Mouse (Mus musculus): ENCODE measurements around the gene Fbxw7. TPM values are rescaled to one million over a fixed set of nuclear protein-coding genes. Genes with fewer than 3 reads are reported as not detected.

Gene Fbxw7
- polyA plus RNA-seq, 1 experiment from 2014 or later, result 7.8 TPM

- no peaks in the 10 kb centered on the region; the same call in 1 of the 2 replicates for H3K4me1 ChIP-seq (ENCODE audit: control insufficient read depth, insufficient read depth, low read length)
- ATAC-seq, result no peak
- no peak overlapping the region for H3K4me3 ChIP-seq (ENCODE audit: low read length)
- no peaks in the 10 kb centered on the region for H3K9me3 ChIP-seq (ENCODE audit: control insufficient read depth, low read length)
- no peak overlapping the region for H3K9ac ChIP-seq (ENCODE audit: low read depth, low read length)
- WGBS, result 72% methylated on average over 8 of the region's 8 CpGs
- H3K27ac ChIP-seq (ENCODE audit: low read length), result no peak overlapping the region
- H3K36me3 ChIP-seq (ENCODE audit: control insufficient read depth, insufficient read depth, low read length), result no peaks in the 10 kb centered on the region
- H3K4me2 ChIP-seq (ENCODE audit: low read depth, low read length), result no peak overlapping the region
- H3K27me3 ChIP-seq (replicated peaks; ENCODE audit: control insufficient read depth, insufficient read depth, low read length), result no peaks in the 10 kb centered on the region
Measured at GRCm38 (mm10) chr3:84927168-84927794, 112.2 kb downstream of the Fbxw7 start.

GRCm38 (mm10) chr3:84927901-84928300 is 112.8 kb downstream of the Fbxw7 start:
- Histone ChIP-seq H3K9me3 (ENCODE audit: control insufficient read depth, low read length) (no peaks in the 10 kb centered on the region), H3K27ac (ENCODE audit: low read length) (no peak overlapping the region), H3K9ac (ENCODE audit: low read depth, low read length) (no peak overlapping the region), H3K27me3 (replicated peaks; ENCODE audit: control insufficient read depth, insufficient read depth, low read length) (no peaks in the 10 kb centered on the region), H3K4me3 (ENCODE audit: low read length) (no peak overlapping the region), H3K4me1 (ENCODE audit: control insufficient read depth, insufficient read depth, low read length) (no peaks in the 10 kb centered on the region; the same call in 1 of the 2 replicates), H3K4me2 (ENCODE audit: low read depth, low read length) (no peak overlapping the region), H3K36me3 (ENCODE audit: control insufficient read depth, insufficient read depth, low read length) (no peaks in the 10 kb centered on the region)
- ATAC-seq, result no peak
- 86% methylated on average over 2 of the region's 2 CpGs for WGBS

- WGBS, result 87% methylated on average over 3 of the region's 3 CpGs
- H3K4me3 ChIP-seq (ENCODE audit: low read length), result no peak overlapping the region
- H3K4me1 ChIP-seq (ENCODE audit: control insufficient read depth, insufficient read depth, low read length), result no peaks in the 10 kb centered on the region; the same call in 1 of the 2 replicates
- H3K9me3 ChIP-seq (ENCODE audit: control insufficient read depth, low read length), result no peaks in the 10 kb centered on the region
- no peak overlapping the region for H3K27ac ChIP-seq (ENCODE audit: low read length)
- ATAC-seq, result no peak
- no peak overlapping the region for H3K4me2 ChIP-seq (ENCODE audit: low read depth, low read length)
- H3K27me3 ChIP-seq (replicated peaks; ENCODE audit: control insufficient read depth, insufficient read depth, low read length), result no peaks in the 10 kb centered on the region
- no peak overlapping the region for H3K9ac ChIP-seq (ENCODE audit: low read depth, low read length)
- no peaks in the 10 kb centered on the region for H3K36me3 ChIP-seq (ENCODE audit: control insufficient read depth, insufficient read depth, low read length)
Measured at GRCm38 (mm10) chr3:84929171-84929570, 114.1 kb downstream of the Fbxw7 start.

- H3K4me2 ChIP-seq (ENCODE audit: low read depth, low read length), result no peak overlapping the region
- no peak overlapping the region for H3K9ac ChIP-seq (ENCODE audit: low read depth, low read length)
- H3K9me3 ChIP-seq (ENCODE audit: control insufficient read depth, low read length), result no peaks in the 10 kb centered on the region
- ATAC-seq, result no peak
- H3K4me1 ChIP-seq (ENCODE audit: control insufficient read depth, insufficient read depth, low read length), result no peaks in the 10 kb centered on the region; the same call in 1 of the 2 replicates
- no peaks in the 10 kb centered on the region for H3K36me3 ChIP-seq (ENCODE audit: control insufficient read depth, insufficient read depth, low read length)
- no peak overlapping the region for H3K27ac ChIP-seq (ENCODE audit: low read length)
- no peaks in the 10 kb centered on the region for H3K27me3 ChIP-seq (replicated peaks; ENCODE audit: control insufficient read depth, insufficient read depth, low read length)
- 81% methylated on average over 3 of the region's 3 CpGs for WGBS
- no peak overlapping the region for H3K4me3 ChIP-seq (ENCODE audit: low read length)
Measured at GRCm38 (mm10) chr3:84930683-84931082, 115.6 kb downstream of the Fbxw7 start.

- H3K4me2 ChIP-seq (ENCODE audit: low read depth, low read length), result no peak overlapping the region
- 75% methylated on average over 1 of the region's 1 CpGs for WGBS
- no peaks in the 10 kb centered on the region for H3K36me3 ChIP-seq (ENCODE audit: control insufficient read depth, insufficient read depth, low read length)
- H3K27me3 ChIP-seq (replicated peaks; ENCODE audit: control insufficient read depth, insufficient read depth, low read length), result no peaks in the 10 kb centered on the region
- H3K9ac ChIP-seq (ENCODE audit: low read depth, low read length), result no peak overlapping the region
- H3K9me3 ChIP-seq (ENCODE audit: control insufficient read depth, low read length), result no peaks in the 10 kb centered on the region
- ATAC-seq, result no peak
- H3K4me3 ChIP-seq (ENCODE audit: low read length), result no peak overlapping the region
- H3K4me1 ChIP-seq (ENCODE audit: control insufficient read depth, insufficient read depth, low read length), result no peaks in the 10 kb centered on the region
- no peak overlapping the region for H3K27ac ChIP-seq (ENCODE audit: low read length)
Measured at GRCm38 (mm10) chr3:84935729-84936128, 120.7 kb downstream of the Fbxw7 start.

- no peaks in the 10 kb centered on the region for H3K36me3 ChIP-seq (ENCODE audit: control insufficient read depth, insufficient read depth, low read length)
- H3K4me3 ChIP-seq (ENCODE audit: low read length), result no peak overlapping the region
- H3K27me3 ChIP-seq (replicated peaks; ENCODE audit: control insufficient read depth, insufficient read depth, low read length), result no peaks in the 10 kb centered on the region
- no peak overlapping the region for H3K27ac ChIP-seq (ENCODE audit: low read length)
- H3K4me2 ChIP-seq (ENCODE audit: low read depth, low read length), result no peak overlapping the region
- whole genome bisulfite sequencing, result 55% methylated on average over 2 of the region's 2 CpGs
- H3K4me1 ChIP-seq (ENCODE audit: control insufficient read depth, insufficient read depth, low read length), result no peaks in the 10 kb centered on the region
- no peak overlapping the region for H3K9ac ChIP-seq (ENCODE audit: low read depth, low read length)
- H3K9me3 ChIP-seq (ENCODE audit: control insufficient read depth, low read length), result no peaks in the 10 kb centered on the region
- no peak for ATAC-seq
Measured at GRCm38 (mm10) chr3:84936252-84936651, 121.2 kb downstream of the Fbxw7 start.

GRCm38 (mm10) chr3:84936956-84937355 is 121.9 kb downstream of the Fbxw7 start:
- ATAC-seq, result no peak
- no peak overlapping the region for H3K4me2 ChIP-seq (ENCODE audit: low read depth, low read length)
- WGBS, result 82% methylated on average over 5 of the region's 5 CpGs

GRCm38 (mm10) chr3:84937360-84938355 is 122.6 kb downstream of the Fbxw7 start:
- H3K9me3 ChIP-seq (ENCODE audit: control insufficient read depth, low read length), result no peaks in the 10 kb centered on the region
- no peak overlapping the region for H3K9ac ChIP-seq (ENCODE audit: low read depth, low read length)
- H3K4me1 ChIP-seq (ENCODE audit: control insufficient read depth, insufficient read depth, low read length), result no peaks in the 10 kb centered on the region
- WGBS, result 60% methylated on average over 12 of the region's 12 CpGs
- no peaks in the 10 kb centered on the region for H3K36me3 ChIP-seq (ENCODE audit: control insufficient read depth, insufficient read depth, low read length)
- H3K27me3 ChIP-seq (replicated peaks; ENCODE audit: control insufficient read depth, insufficient read depth, low read length), result no peaks in the 10 kb centered on the region
- no peak overlapping the region for H3K4me2 ChIP-seq (ENCODE audit: low read depth, low read length)
- no peak overlapping the region for H3K27ac ChIP-seq (ENCODE audit: low read length)
- H3K4me3 ChIP-seq (ENCODE audit: low read length), result no peak overlapping the region
- ATAC-seq, result peak; percentile 79

More at GRCm38 (mm10) chr3:84936956-84937355, 121.9 kb downstream of the Fbxw7 start:
- no peak overlapping the region for H3K9ac ChIP-seq (ENCODE audit: low read depth, low read length)
- H3K4me1 ChIP-seq (ENCODE audit: control insufficient read depth, insufficient read depth, low read length), result no peaks in the 10 kb centered on the region
- H3K27me3 ChIP-seq (replicated peaks; ENCODE audit: control insufficient read depth, insufficient read depth, low read length), result no peaks in the 10 kb centered on the region
- H3K9me3 ChIP-seq (ENCODE audit: control insufficient read depth, low read length), result no peaks in the 10 kb centered on the region
- no peak overlapping the region for H3K4me3 ChIP-seq (ENCODE audit: low read length)
- H3K27ac ChIP-seq (ENCODE audit: low read length), result no peak overlapping the region
- no peaks in the 10 kb centered on the region for H3K36me3 ChIP-seq (ENCODE audit: control insufficient read depth, insufficient read depth, low read length)

GRCm38 (mm10) chr3:84944933-84945332 is 129.9 kb downstream of the Fbxw7 start:
- WGBS, result 87% methylated on average over 3 of the region's 3 CpGs
- no peak overlapping the region for H3K4me2 ChIP-seq (ENCODE audit: low read depth, low read length)
- no peak for ATAC-seq

More at GRCm38 (mm10) chr3:84944933-84945332, 129.9 kb downstream of the Fbxw7 start:
- Histone ChIP-seq H3K9ac (ENCODE audit: low read depth, low read length) (no peak overlapping the region), H3K9me3 (ENCODE audit: control insufficient read depth, low read length) (no peaks in the 10 kb centered on the region), H3K36me3 (ENCODE audit: control insufficient read depth, insufficient read depth, low read length) (no peaks in the 10 kb centered on the region), H3K4me3 (ENCODE audit: low read length) (no peak overlapping the region), H3K4me1 (ENCODE audit: control insufficient read depth, insufficient read depth, low read length) (no peaks in the 10 kb centered on the region), H3K27ac (ENCODE audit: low read length) (no peak overlapping the region), H3K27me3 (replicated peaks; ENCODE audit: control insufficient read depth, insufficient read depth, low read length) (no peaks in the 10 kb centered on the region)
